Mouse (Mus musculus) liver, embryonic 14.5 days (tissue): ENCODE data around the gene Clec2i. TPM values are rescaled to one million over a fixed set of nuclear protein-coding genes. Genes with fewer than 3 reads are reported as not detected.
"Not testable (repeated sequence)": the region's sequence is repeated elsewhere in the genome, so short reads cannot be mapped to it uniquely, and the experiment has no call there.

Experiments used
- ATAC-seq: fragments of 200-750 bp; cut with Nextera tagmentation; 2 replicates; pipeline ENCODE4 v1.8.0; 2017; ENCODE audit warnings: moderate number of reproducible peaks, mild to moderate bottlenecking, moderate library complexity; ENCODE audit not compliant: insufficient read depth
- DNase-seq, 3 experiments: peaks; one replicate each; pipeline ENCODE4 v3.0.0-alpha.2; 2012 to 2013; ENCODE audit warnings: low read depth in 3 of 3, low spot score in 3 of 3
- H3K27ac ChIP-seq: fragments of 300-500 bp; sonication (generic); 2 replicates; pipeline ENCODE4 v1.5.1; 2014; ENCODE audit warnings: moderate library complexity, mild to moderate bottlenecking, control low read depth, inconsistent platforms
- H3K27me3 ChIP-seq: fragments of 300-500 bp; sonication (generic); 2 replicates; pipeline ENCODE4 v1.6.1; 2014; ENCODE audit warnings: mild to moderate bottlenecking, low read length, moderate library complexity; ENCODE audit not compliant: control insufficient read depth, insufficient read depth
- H3K36me3 ChIP-seq: fragments of 300-500 bp; sonication (generic); replicated peaks from 2 replicates; pipeline ENCODE4 v1.6.1; 2014; ENCODE audit warnings: low read depth; ENCODE audit not compliant: control insufficient read depth, insufficient read depth
- H3K4me1 ChIP-seq, 2 experiments: fragments of 200-500 bp in 1 of 2; fragments of 300-500 bp in 1 of 2; sonication (generic) in 1 of 2; replicated peaks; 2 replicates each; pipeline ENCODE4 v1.6.1; 2012 to 2014; ENCODE audit warnings: antibody characterized with exemption in 1 of 2, inconsistent platforms in 1 of 2, low read length in 1 of 2; ENCODE audit not compliant: control insufficient read depth in 2 of 2, insufficient read depth in 2 of 2
- H3K4me2 ChIP-seq: fragments of 300-500 bp; sonication (generic); 2 replicates; pipeline ENCODE4 v1.6.1; 2014; ENCODE audit warnings: low read depth, mild to moderate bottlenecking, control low read depth, moderate library complexity
- H3K4me3 ChIP-seq, 2 experiments: fragments of 200-500 bp in 1 of 2; fragments of 300-500 bp in 1 of 2; sonication (generic) in 1 of 2; 2 replicates each; pipeline ENCODE4 v1.5.1; 2012 to 2014; ENCODE audit warnings: low read depth in 2 of 2, low read length in 2 of 2, mild to moderate bottlenecking in 2 of 2, control low read depth in 1 of 2, inconsistent platforms in 1 of 2, moderate library complexity in 1 of 2; ENCODE audit not compliant: insufficient read depth in 1 of 2
- H3K9ac ChIP-seq: fragments of 300-500 bp; sonication (generic); replicated peaks from 2 replicates; pipeline ENCODE4 v1.6.1; 2014; ENCODE audit warnings: mild to moderate bottlenecking, control low read depth, moderate library complexity
- H3K9me3 ChIP-seq: fragments of 300-500 bp; sonication (generic); 2 replicates; pipeline ENCODE4 v1.6.1; 2016; ENCODE audit warnings: low read length, mixed read lengths; ENCODE audit not compliant: control insufficient read depth
- CTCF ChIP-seq: IDR thresholded peaks from 2 replicates; pipeline ENCODE4 v1.5.1; 2016; ENCODE audit warnings: antibody characterized with exemption, low read depth, control low read depth
- EP300 ChIP-seq: IDR thresholded peaks from 2 replicates; pipeline ENCODE4 v1.6.1; 2016; ENCODE audit warnings: antibody characterized with exemption, low read depth
- WGBS: fragments of 180-500 bp; shearing (Covaris S2); extraction: QIAGEN DNeasy Blood & Tissue Kit; methylation state at CpG from one replicate; pipeline ENCODE4 v1.1.7; 2014; ENCODE audit not compliant: insufficient replicate concordance; 5-methylcytosine and 5-hydroxymethylcytosine counted together
- polyA plus RNA-seq, 2 experiments: library from polyadenylated mRNA; depleted of rRNA in 1 of 2; stranded (reverse) in 1 of 2; unstranded in 1 of 2; fragments of >200 nt; fragmentation: Nextera tagmentation in 1 of 2; extraction: Ambion mirVana in 1 of 2; gene quantifications; 2 replicates each; pipeline versions ENCODE4 v1.2.1 to v1.2.3; 2012 to 2014

The Clec2i gene
- polyA plus RNA-seq, 2 experiments: 0.08 to 0.10 TPM

DNA sequence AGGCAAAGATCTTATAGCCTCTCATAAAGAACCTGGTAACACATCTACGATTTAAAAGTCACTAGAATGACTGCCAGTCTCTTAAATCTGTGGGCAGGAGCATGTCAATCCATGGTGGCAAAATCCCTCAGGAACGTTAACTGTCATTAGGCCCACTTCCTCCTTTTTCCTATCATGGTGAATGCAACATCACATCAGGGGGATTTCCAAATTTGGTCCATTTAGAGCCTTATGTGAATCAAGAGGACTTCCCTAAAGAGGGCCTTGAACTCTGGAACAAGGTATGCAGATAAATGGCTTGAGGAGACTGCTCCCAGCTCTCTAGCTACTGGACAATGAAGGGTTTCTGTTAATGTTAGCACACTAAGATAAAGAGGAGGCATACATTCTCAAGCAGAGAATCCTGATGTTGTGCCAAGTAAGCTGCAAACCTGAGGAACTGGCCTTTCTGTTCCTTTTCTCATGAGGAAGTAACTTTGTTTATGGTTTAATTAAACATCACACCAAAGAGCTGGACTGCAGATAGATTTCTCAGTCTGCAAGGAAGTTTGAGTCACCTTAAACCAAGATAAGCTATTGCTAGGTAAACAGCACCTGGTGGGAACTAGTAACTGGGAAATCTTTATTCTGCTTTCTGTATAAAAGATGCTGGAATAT lies 26.3 kb downstream of the Clec2i start:
- H3K36me3 ChIP-seq: no peaks in the 10 kb centered on the region
- H3K9ac ChIP-seq: no peak overlapping the region
- no peaks in the 10 kb centered on the region for H3K27me3 ChIP-seq
- 42% methylated on average over 2 of the region's 2 CpGs for WGBS
- H3K4me1 ChIP-seq: no peaks in the 10 kb centered on the region
- TF ChIP-seq EP300 (no peak), CTCF (no peak)
- no peak overlapping the region for H3K4me3 ChIP-seq
- no peaks in the 10 kb centered on the region for H3K9me3 ChIP-seq
- no peak overlapping the region for H3K4me2 ChIP-seq
- no peak overlapping the region for H3K27ac ChIP-seq
- ATAC-seq (no peak), DNase-seq (no peak)

DNA sequence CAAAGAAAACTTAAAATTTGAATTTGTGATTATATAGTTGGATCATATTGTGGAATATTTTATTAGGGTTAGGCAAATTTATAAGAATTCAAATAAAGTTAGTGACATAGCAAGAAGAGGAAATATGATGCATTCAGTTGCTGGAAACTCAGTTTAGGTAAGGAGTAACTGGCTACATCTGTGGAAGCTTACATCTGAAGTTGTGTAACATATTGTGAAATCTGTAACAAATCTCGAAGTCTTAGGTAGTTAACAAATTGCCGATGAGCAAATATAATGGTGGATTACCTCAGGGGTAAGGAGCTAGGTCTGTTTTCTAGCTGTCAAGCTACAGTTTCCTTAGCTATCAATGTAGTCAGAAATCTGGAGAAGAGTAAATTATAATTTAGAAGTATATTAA lies 29.9 kb downstream of the Clec2i start:
- Histone ChIP-seq H3K4me3 (no peak overlapping the region), H3K9ac (no peak overlapping the region), H3K4me2 (no peak overlapping the region), H3K27ac (no peak overlapping the region), H3K9me3 (no peaks in the 10 kb centered on the region), H3K36me3 (no peaks in the 10 kb centered on the region), H3K4me1 (no peaks in the 10 kb centered on the region), H3K27me3 (no peaks in the 10 kb centered on the region)
- no peak for ATAC-seq
- 61% methylated on average over 2 of the region's 2 CpGs for WGBS
- DNase-seq: no peak
- no peak for TF ChIP-seq CTCF
- TF ChIP-seq EP300: no peak

GRCm38 (mm10) chr6:128933050-128933449 lies 45.7 kb downstream of the Clec2i start:
- H3K4me1 ChIP-seq: no peaks in the 10 kb centered on the region
- no peak for DNase-seq

GRCm38 (mm10) chr6:128934081-128934480 lies 46.7 kb downstream of the Clec2i start, which contains the start of gene Clec2g:
Clec2g (plus strand) TSS chr6:128934381.
- not testable (repeated sequence) for H3K9me3 ChIP-seq, H3K36me3 ChIP-seq, ATAC-seq, H3K27me3 ChIP-seq, H3K27ac ChIP-seq, H3K4me2 ChIP-seq, DNase-seq, H3K4me3 ChIP-seq, H3K9ac ChIP-seq, H3K4me1 ChIP-seq
- WGBS: 79% methylated on average over 4 of the region's 4 CpGs

More at GRCm38 (mm10) chr6:128933050-128933449, 45.7 kb downstream of the Clec2i start:
- no peaks in the 10 kb centered on the region for H3K27me3 ChIP-seq
- H3K36me3 ChIP-seq: no peaks in the 10 kb centered on the region
- no peak for TF ChIP-seq CTCF
- no peak for TF ChIP-seq EP300
- H3K4me3 ChIP-seq: no peak overlapping the region
- no peak overlapping the region for H3K4me2 ChIP-seq
- no peak overlapping the region for H3K9ac ChIP-seq
- ATAC-seq: no peak
- WGBS: 66% methylated on average over 2 of the region's 2 CpGs
- H3K9me3 ChIP-seq: no peaks in the 10 kb centered on the region
- no peak overlapping the region for H3K27ac ChIP-seq

GRCm38 (mm10) chr6:128935889-128936665 lies 48.7 kb downstream of the Clec2i start:
- not testable (repeated sequence) for H3K9ac ChIP-seq, H3K4me3 ChIP-seq, ATAC-seq, H3K36me3 ChIP-seq, H3K4me1 ChIP-seq, H3K27me3 ChIP-seq, H3K9me3 ChIP-seq, H3K27ac ChIP-seq, DNase-seq, H3K4me2 ChIP-seq
- WGBS: 70% methylated on average over 4 of the region's 13 CpGs
